Mouse (Mus musculus) hindbrain, embryonic 13.5 days (tissue): ENCODE measurements at regions not wholly inside any gene's neighbourhood (a gene's known extent, or its start where the extent isn't known, plus 50 kb on each side); places are given as distances from the start of the nearest gene placed in this dataset.
A peak's percentile ranks its signal among the peaks of the same experiment; 100 is the strongest.

Source experiments
- ATAC-seq: fragments of 200-750 bp; cut with Nextera tagmentation; 2 replicates; pipeline ENCODE4 v1.8.0; 2017; ENCODE audit warnings: moderate TSS enrichment; ENCODE audit not compliant: low FRiP score
- H3K27ac ChIP-seq: fragments of 300-500 bp; sonication (generic); 2 replicates; pipeline ENCODE4 v1.5.1; 2015; ENCODE audit warnings: inconsistent platforms, mild to moderate bottlenecking, moderate library complexity
- H3K27me3 ChIP-seq: fragments of 300-500 bp; sonication (generic); 2 replicates; pipeline ENCODE4 v1.6.1; 2015; ENCODE audit warnings: mild to moderate bottlenecking, inconsistent platforms
- H3K36me3 ChIP-seq: fragments of 300-500 bp; sonication (generic); 2 replicates; pipeline ENCODE4 v1.6.1; 2015; ENCODE audit warnings: mild to moderate bottlenecking, inconsistent platforms
- H3K4me1 ChIP-seq: fragments of 300-500 bp; sonication (generic); replicated peaks from 2 replicates; pipeline ENCODE4 v1.6.1; 2015; ENCODE audit warnings: inconsistent platforms
- H3K4me2 ChIP-seq: fragments of 300-500 bp; sonication (generic); 2 replicates; pipeline ENCODE4 v1.6.1; 2015; ENCODE audit warnings: inconsistent platforms, mild to moderate bottlenecking, moderate library complexity
- H3K4me3 ChIP-seq: fragments of 300-500 bp; sonication (generic); 2 replicates; pipeline ENCODE4 v1.5.1; 2015; ENCODE audit warnings: mild to moderate bottlenecking, inconsistent platforms
- H3K9ac ChIP-seq: fragments of 300-500 bp; sonication (generic); 2 replicates; pipeline ENCODE4 v1.6.1; 2015; ENCODE audit warnings: mild to moderate bottlenecking, inconsistent platforms
- H3K9me3 ChIP-seq: fragments of 300-500 bp; sonication (generic); 2 replicates; pipeline ENCODE4 v1.6.1; 2016; ENCODE audit warnings: inconsistent platforms
- WGBS: fragments of 180-500 bp; shearing (Covaris S2); methylation state at CpG from one replicate; pipeline ENCODE4 v1.1.7; 2015; 5-methylcytosine and 5-hydroxymethylcytosine counted together

GRCm38 (mm10) chr8:103235614-103236013, 450.2 kb upstream of the Cdh11 start:
- Histone ChIP-seq H3K4me3 (no peak overlapping the region), H3K36me3 (no peaks in the 10 kb centered on the region), H3K4me1 (0 out of 2 replicates have a peak, but pooled peaks cover 2% of the 10 kb centered on the region), H3K9me3 (no peaks in the 10 kb centered on the region), H3K27ac (no peak overlapping the region), H3K4me2 (no peak overlapping the region), H3K9ac (no peak overlapping the region), H3K27me3 (no peaks in the 10 kb centered on the region)
- no peak for ATAC-seq
- 52% methylated on average over 1 of the region's 1 CpGs for WGBS

GRCm38 (mm10) chr8:103238456-103238970, 453.1 kb upstream of the Cdh11 start:
- H3K27ac ChIP-seq, result no peak overlapping the region
- no peak overlapping the region for H3K4me2 ChIP-seq
- no peak overlapping the region for H3K4me3 ChIP-seq

GRCm38 (mm10) chr8:103244169-103244568, 458.7 kb upstream of the Cdh11 start:
- WGBS, result 88% methylated on average over 2 of the region's 2 CpGs
- Histone ChIP-seq H3K9me3 (no peaks in the 10 kb centered on the region), H3K4me2 (no peak overlapping the region), H3K27ac (no peak overlapping the region), H3K27me3 (no peaks in the 10 kb centered on the region), H3K4me3 (no peak overlapping the region), H3K4me1 (peaks cover 9% of the 10 kb centered on the region), H3K9ac (no peak overlapping the region), H3K36me3 (no peaks in the 10 kb centered on the region)
- no peak for ATAC-seq

More at GRCm38 (mm10) chr8:103238456-103238970, 453.1 kb upstream of the Cdh11 start:
- Histone ChIP-seq H3K9ac (no peak overlapping the region), H3K9me3 (no peaks in the 10 kb centered on the region), H3K36me3 (no peaks in the 10 kb centered on the region), H3K4me1 (no peaks in the 10 kb centered on the region), H3K27me3 (no peaks in the 10 kb centered on the region)
- ATAC-seq, result no peak

GRCm38 (mm10) chr8:103244658-103245057, 459.2 kb upstream of the Cdh11 start:
- H3K9ac ChIP-seq, result no peak overlapping the region
- no peaks in the 10 kb centered on the region for H3K9me3 ChIP-seq
- no peaks in the 10 kb centered on the region for H3K27me3 ChIP-seq
- no peak overlapping the region for H3K4me2 ChIP-seq
- 82% methylated on average over 6 of the region's 6 CpGs for WGBS
- H3K27ac ChIP-seq, result no peak overlapping the region
- ATAC-seq, result no peak
- H3K36me3 ChIP-seq, result no peaks in the 10 kb centered on the region
- H3K4me1 ChIP-seq, result peaks cover 9% of the 10 kb centered on the region
- H3K4me3 ChIP-seq, result no peak overlapping the region

GRCm38 (mm10) chr8:103245864-103246263, 460.4 kb upstream of the Cdh11 start:
- peak; percentile 52; the same call in 1 of the 2 replicates for ATAC-seq

GRCm38 (mm10) chr8:103261236-103261635, 475.8 kb upstream of the Cdh11 start:
- H3K27me3 ChIP-seq, result no peaks in the 10 kb centered on the region
- H3K36me3 ChIP-seq, result no peaks in the 10 kb centered on the region
- no peak for ATAC-seq
- H3K9me3 ChIP-seq, result no peaks in the 10 kb centered on the region
- H3K4me1 ChIP-seq, result no peaks in the 10 kb centered on the region
- no peak overlapping the region for H3K4me2 ChIP-seq
- no peak overlapping the region for H3K4me3 ChIP-seq
- H3K27ac ChIP-seq, result no peak overlapping the region
- no peak overlapping the region for H3K9ac ChIP-seq

More at GRCm38 (mm10) chr8:103245864-103246263, 460.4 kb upstream of the Cdh11 start:
- Histone ChIP-seq H3K9ac (no peak overlapping the region), H3K4me3 (no peak overlapping the region), H3K36me3 (no peaks in the 10 kb centered on the region), H3K9me3 (no peaks in the 10 kb centered on the region), H3K27ac (no peak overlapping the region), H3K4me2 (no peak overlapping the region), H3K4me1 (peaks cover 9% of the 10 kb centered on the region), H3K27me3 (no peaks in the 10 kb centered on the region)
- WGBS, result 18% methylated on average over 9 of the region's 9 CpGs

GRCm38 (mm10) chr8:103270035-103270434, 484.6 kb upstream of the Cdh11 start:
- H3K9me3 ChIP-seq, result no peaks in the 10 kb centered on the region
- no peak overlapping the region for H3K27ac ChIP-seq
- no peak for ATAC-seq
- WGBS, result 88% methylated on average over 3 of the region's 3 CpGs
- H3K4me3 ChIP-seq, result no peak overlapping the region
- H3K9ac ChIP-seq, result no peak overlapping the region
- H3K27me3 ChIP-seq, result 0 out of 2 replicates have a peak, but pooled peaks cover 3% of the 10 kb centered on the region
- H3K4me2 ChIP-seq, result no peak overlapping the region
- no peaks in the 10 kb centered on the region for H3K36me3 ChIP-seq
- H3K4me1 ChIP-seq, result peaks cover 16% of the 10 kb centered on the region

GRCm38 (mm10) chr8:103270815-103271553, 485.5 kb upstream of the Cdh11 start:
- WGBS, result 33% methylated on average over 9 of the region's 9 CpGs
- Histone ChIP-seq H3K27ac (peak overlapping the region; percentile 8; the same call in 1 of the 2 replicates), H3K9ac (no peak overlapping the region), H3K27me3 (0 out of 2 replicates have a peak, but pooled peaks cover 3% of the 10 kb centered on the region), H3K9me3 (no peaks in the 10 kb centered on the region), H3K36me3 (no peaks in the 10 kb centered on the region), H3K4me1 (peaks cover 16% of the 10 kb centered on the region), H3K4me3 (no peak overlapping the region), H3K4me2 (no peak overlapping the region)
- ATAC-seq, result peak; percentile 25; the same call in 1 of the 2 replicates

GRCm38 (mm10) chr8:103272305-103273079, 487.1 kb upstream of the Cdh11 start:
- ATAC-seq, result peak; percentile 88
- Histone ChIP-seq H3K9ac (no peak overlapping the region), H3K27ac (peak overlapping the region; percentile 60), H3K27me3 (0 out of 2 replicates have a peak, but pooled peaks cover 3% of the 10 kb centered on the region), H3K9me3 (no peaks in the 10 kb centered on the region), H3K4me3 (no peak overlapping the region), H3K36me3 (no peaks in the 10 kb centered on the region), H3K4me1 (peaks cover 16% of the 10 kb centered on the region), H3K4me2 (no peak overlapping the region)
- WGBS, result 6% methylated on average over 5 of the region's 5 CpGs

GRCm38 (mm10) chr8:103273476-103273875, 488.0 kb upstream of the Cdh11 start:
- Histone ChIP-seq H3K27me3 (0 out of 2 replicates have a peak, but pooled peaks cover 3% of the 10 kb centered on the region), H3K9me3 (no peaks in the 10 kb centered on the region), H3K9ac (no peak overlapping the region), H3K36me3 (no peaks in the 10 kb centered on the region), H3K27ac (peak overlapping the region; percentile 60), H3K4me3 (no peak overlapping the region), H3K4me2 (no peak overlapping the region), H3K4me1 (peaks cover 16% of the 10 kb centered on the region)
- no peak for ATAC-seq
- 86% methylated on average over 2 of the region's 2 CpGs for WGBS

GRCm38 (mm10) chr8:103281801-103282200, 496.4 kb upstream of the Cdh11 start:
- no peak overlapping the region for H3K4me2 ChIP-seq
- no peaks in the 10 kb centered on the region for H3K36me3 ChIP-seq
- no peak overlapping the region for H3K9ac ChIP-seq
- no peaks in the 10 kb centered on the region for H3K27me3 ChIP-seq
- no peak overlapping the region for H3K4me3 ChIP-seq
- H3K27ac ChIP-seq, result no peak overlapping the region
- H3K9me3 ChIP-seq, result no peaks in the 10 kb centered on the region
- no peaks in the 10 kb centered on the region for H3K4me1 ChIP-seq
- no peak for ATAC-seq
- 43% methylated on average over 1 of the region's 1 CpGs for WGBS

GRCm38 (mm10) chr8:103288561-103288974, 503.1 kb upstream of the Cdh11 start:
- peaks cover 11% of the 10 kb centered on the region for H3K4me1 ChIP-seq
- H3K9ac ChIP-seq, result no peak overlapping the region
- ATAC-seq, result no peak
- no peaks in the 10 kb centered on the region for H3K36me3 ChIP-seq
- H3K9me3 ChIP-seq, result no peaks in the 10 kb centered on the region
- WGBS, result 27% methylated on average over 12 of the region's 12 CpGs
- no peak overlapping the region for H3K4me2 ChIP-seq
- no peak overlapping the region for H3K4me3 ChIP-seq
- peaks cover 30% of the 10 kb centered on the region for H3K27me3 ChIP-seq
- no peak overlapping the region for H3K27ac ChIP-seq
